Mouse (Mus musculus): Measurements from ENCODE around the gene Auts2.

GRCm38 (mm10) chr5:131851597-131852453 lies 691.3 kb downstream of the Auts2 start:
- TF ChIP-seq CTCF (IDR thresholded peaks at IDR 0.05; ENCODE audit: insufficient read depth, low read length): no peak
- TF ChIP-seq POLR2A (IDR thresholded peaks at IDR 0.05; ENCODE audit: borderline replicate concordance, extremely low read depth, low read depth, low read length): no peak

All from lung, adult 2 months (tissue).